Mouse (Mus musculus) forebrain, embryonic 14.5 days (tissue): ENCODE measurements at regions not wholly inside any gene's neighbourhood (a gene's known extent, or its start where the extent isn't known, plus 50 kb on each side); places are given as distances from the start of the nearest gene placed in this dataset.

ENCODE experiments used
- ATAC-seq: fragments of 200-750 bp; cut with Nextera tagmentation; 2 replicates; pipeline ENCODE4 v1.8.0; 2017; ENCODE audit warnings: mild to moderate bottlenecking, moderate library complexity
- DNase-seq: peaks from one replicate; pipeline ENCODE4 v3.0.0-alpha.2; 2015; ENCODE audit warnings: low spot score
- H3K27ac ChIP-seq: fragments of 300-500 bp; sonication (generic); 2 replicates; pipeline ENCODE4 v1.5.1; 2014; ENCODE audit warnings: low read depth, mild to moderate bottlenecking, control low read depth, low read length, moderate library complexity
- H3K27me3 ChIP-seq: fragments of 300-500 bp; sonication (generic); replicated peaks from 2 replicates; pipeline ENCODE4 v1.6.1; 2014; ENCODE audit warnings: low read length, control low read depth, mixed read lengths; ENCODE audit not compliant: control insufficient read depth, insufficient read depth
- H3K36me3 ChIP-seq: fragments of 300-500 bp; sonication (generic); 2 replicates; pipeline ENCODE4 v1.6.1; 2014; ENCODE audit warnings: low read length, control low read depth; ENCODE audit not compliant: control insufficient read depth, insufficient read depth
- H3K4me1 ChIP-seq: fragments of 300-500 bp; sonication (generic); 2 replicates; pipeline ENCODE4 v1.6.1; 2014; ENCODE audit warnings: antibody characterized with exemption, low read length, control low read depth; ENCODE audit not compliant: control insufficient read depth, insufficient read depth
- H3K4me2 ChIP-seq: fragments of 300-500 bp; sonication (generic); 2 replicates; pipeline ENCODE4 v1.6.1; 2014; ENCODE audit warnings: mild to moderate bottlenecking, control low read depth, low read length
- H3K4me3 ChIP-seq: fragments of 300-500 bp; sonication (generic); 2 replicates; pipeline ENCODE4 v1.5.1; 2014; ENCODE audit warnings: low read depth, low read length, control low read depth
- H3K9ac ChIP-seq: fragments of 300-500 bp; sonication (generic); 2 replicates; pipeline ENCODE4 v1.6.1; 2014; ENCODE audit warnings: mild to moderate bottlenecking, low read length, control low read depth, moderate library complexity
- H3K9me3 ChIP-seq: fragments of 300-500 bp; sonication (generic); replicated peaks from 2 replicates; pipeline ENCODE4 v1.6.1; 2016; ENCODE audit warnings: low read length, control low read depth, mixed read lengths; ENCODE audit not compliant: control insufficient read depth
- WGBS: fragments of 180-500 bp; shearing (Covaris S2); extraction: QIAGEN DNeasy Blood & Tissue Kit; methylation state at CpG from one replicate; pipeline ENCODE4 v1.1.7; 2014; 5-methylcytosine and 5-hydroxymethylcytosine counted together

DNA sequence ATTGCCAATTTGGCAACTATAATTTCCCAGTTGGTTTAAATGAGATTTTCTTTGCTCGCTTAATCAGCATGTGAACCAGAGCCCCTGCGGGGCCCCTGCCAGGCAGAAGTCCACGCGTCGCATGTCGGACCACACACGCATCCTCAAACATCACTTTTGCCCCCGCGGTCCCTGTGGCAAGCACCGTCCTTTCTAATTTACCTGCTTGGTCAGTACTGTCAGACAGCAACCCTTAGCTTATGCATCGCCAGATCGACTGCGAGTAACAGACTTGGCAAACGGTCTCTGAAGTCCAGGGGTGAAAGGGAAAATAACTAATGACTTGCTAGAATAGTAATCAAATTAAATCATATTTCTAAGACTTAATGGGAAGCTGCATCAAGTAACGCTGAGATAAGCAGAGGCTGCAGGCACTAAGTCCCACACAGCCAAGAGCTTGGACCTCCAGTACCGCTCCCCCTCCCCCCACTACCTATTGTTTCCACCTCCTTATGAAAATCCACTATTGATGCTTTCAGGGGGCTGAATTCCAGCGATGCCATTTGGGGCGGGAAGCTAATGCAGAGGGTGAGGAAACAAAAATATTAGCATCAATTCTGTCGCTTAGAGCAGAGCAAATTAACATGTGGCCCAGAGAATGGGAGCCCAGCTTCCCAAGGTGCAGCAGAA lies 142.0 kb upstream of the Cntnap4 start:
- Histone ChIP-seq H3K9me3 (no peaks in the 10 kb centered on the region), H3K4me1 (peaks cover 12% of the 10 kb centered on the region), H3K9ac (peak overlapping the region; percentile 48; the same call in 1 of the 2 replicates), H3K4me2 (peak overlapping the region; percentile 53), H3K36me3 (no peaks in the 10 kb centered on the region), H3K27ac (no peak overlapping the region), H3K27me3 (no peaks in the 10 kb centered on the region), H3K4me3 (peak overlapping the region; percentile 11; the same call in 1 of the 2 replicates)
- 19% methylated on average over 19 of the region's 19 CpGs for WGBS
- DNase-seq: peak; percentile 19
- ATAC-seq: no peak

DNA sequence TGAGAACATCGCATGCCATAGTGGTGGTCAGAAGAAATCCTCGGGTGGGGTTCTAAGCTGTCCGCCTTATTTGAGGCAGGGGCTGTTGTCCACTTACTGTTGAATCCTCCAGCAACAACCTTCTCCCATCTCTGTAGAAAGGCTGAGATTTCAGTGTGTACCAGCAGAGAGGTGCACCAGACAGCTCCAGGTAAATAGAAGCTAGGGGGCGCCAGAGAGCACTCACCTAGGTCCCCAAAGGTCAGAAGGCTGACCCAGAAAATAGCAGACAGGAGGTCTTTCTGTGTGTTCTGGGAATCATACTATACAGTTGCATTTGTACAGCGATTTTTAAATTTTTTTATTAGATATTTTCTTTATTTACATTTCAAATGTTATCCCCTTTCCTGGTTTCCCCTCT lies 157.9 kb upstream of the Cntnap4 start:
- Histone ChIP-seq H3K27me3 (no peaks in the 10 kb centered on the region), H3K9ac (no peak overlapping the region), H3K4me3 (no peak overlapping the region), H3K4me2 (no peak overlapping the region), H3K9me3 (no peaks in the 10 kb centered on the region), H3K36me3 (no peaks in the 10 kb centered on the region), H3K27ac (no peak overlapping the region), H3K4me1 (no peaks in the 10 kb centered on the region)
- ATAC-seq (no peak), DNase-seq (no peak)
- WGBS: 92% methylated on average over 5 of the region's 5 CpGs

GRCm38 (mm10) chr8:112411213-112411612 lies 158.6 kb upstream of the Cntnap4 start:
- H3K27me3 ChIP-seq: no peaks in the 10 kb centered on the region
- no peaks in the 10 kb centered on the region for H3K4me1 ChIP-seq
- DNase-seq (peak; percentile 33), ATAC-seq (no peak)
- 28% methylated on average over 6 of the region's 6 CpGs for WGBS
- no peaks in the 10 kb centered on the region for H3K9me3 ChIP-seq
- H3K36me3 ChIP-seq: no peaks in the 10 kb centered on the region
- H3K4me2 ChIP-seq: no peak overlapping the region
- no peak overlapping the region for H3K27ac ChIP-seq
- no peak overlapping the region for H3K9ac ChIP-seq
- no peak overlapping the region for H3K4me3 ChIP-seq

DNA sequence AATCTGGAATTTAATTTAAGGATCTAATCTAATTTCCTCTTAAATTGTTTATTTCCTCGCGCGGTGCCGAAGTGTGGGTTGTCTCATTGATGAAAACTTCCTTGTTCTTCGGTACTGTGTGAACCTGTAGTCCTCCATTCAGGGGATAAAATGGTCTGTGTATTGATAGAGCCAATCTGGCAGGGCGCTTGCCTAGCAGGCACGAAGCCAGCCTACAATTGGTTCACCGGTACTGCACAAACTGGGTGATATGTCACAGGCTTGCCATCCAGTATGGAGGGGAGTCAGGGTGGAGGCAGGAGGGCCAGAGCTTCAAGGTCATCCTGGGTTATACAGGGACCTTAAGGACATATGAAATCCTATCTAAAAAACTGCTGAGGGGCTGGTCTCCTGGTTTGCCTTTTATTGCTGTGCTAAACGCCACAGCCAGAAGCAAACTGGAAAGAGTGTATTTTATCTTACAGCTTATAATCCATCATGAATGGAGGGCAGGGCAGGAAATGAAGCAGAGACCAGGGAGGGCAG lies 161.6 kb upstream of the Cntnap4 start:
- Histone ChIP-seq H3K9me3 (no peaks in the 10 kb centered on the region), H3K27me3 (no peaks in the 10 kb centered on the region), H3K4me3 (no peak overlapping the region), H3K9ac (no peak overlapping the region), H3K27ac (no peak overlapping the region), H3K4me1 (no peaks in the 10 kb centered on the region), H3K4me2 (no peak overlapping the region), H3K36me3 (no peaks in the 10 kb centered on the region)
- no peak for ATAC-seq
- DNase-seq: peak; percentile 20
- WGBS: 64% methylated on average over 9 of the region's 9 CpGs

GRCm38 (mm10) chr8:112404087-112404486 lies 165.8 kb upstream of the Cntnap4 start:
- no peaks in the 10 kb centered on the region for H3K27me3 ChIP-seq
- H3K9ac ChIP-seq: no peak overlapping the region
- no peaks in the 10 kb centered on the region for H3K9me3 ChIP-seq
- H3K36me3 ChIP-seq: no peaks in the 10 kb centered on the region
- no peak overlapping the region for H3K4me3 ChIP-seq
- DNase-seq (no peak), ATAC-seq (no peak)
- H3K27ac ChIP-seq: no peak overlapping the region
- 8% methylated on average over 2 of the region's 2 CpGs for WGBS
- H3K4me2 ChIP-seq: no peak overlapping the region
- no peaks in the 10 kb centered on the region for H3K4me1 ChIP-seq

DNA sequence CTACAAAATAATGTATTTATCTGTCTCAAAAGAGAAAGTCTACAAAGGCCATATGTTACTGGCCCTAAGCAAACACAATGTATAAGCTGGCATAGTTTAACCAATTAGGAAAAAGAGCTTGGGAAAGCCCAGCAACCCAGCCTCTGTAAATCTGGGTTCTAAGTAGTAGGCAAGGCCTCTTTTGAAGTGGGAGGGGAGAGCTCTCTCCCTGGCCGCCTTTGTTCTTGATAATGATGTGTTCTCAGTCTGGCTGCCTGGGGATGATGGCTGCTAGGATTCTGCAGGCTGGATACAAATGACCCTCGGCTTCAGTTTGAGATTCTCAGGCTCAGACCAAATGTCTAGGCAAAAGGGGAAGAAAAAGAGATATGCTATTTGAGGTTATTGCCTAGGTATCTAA lies 172.4 kb upstream of the Cntnap4 start:
- ATAC-seq (peak; percentile 80), DNase-seq (peak; percentile 75)
- peaks cover 3% of the 10 kb centered on the region; the same call in 1 of the 2 replicates for H3K4me1 ChIP-seq
- H3K4me2 ChIP-seq: no peak overlapping the region
- H3K9me3 ChIP-seq: no peaks in the 10 kb centered on the region
- H3K4me3 ChIP-seq: no peak overlapping the region
- H3K9ac ChIP-seq: no peak overlapping the region
- no peaks in the 10 kb centered on the region for H3K36me3 ChIP-seq
- WGBS: 2% methylated on average over 2 of the region's 2 CpGs
- peak overlapping the region; percentile 44; the same call in 1 of the 2 replicates for H3K27ac ChIP-seq
- H3K27me3 ChIP-seq: no peaks in the 10 kb centered on the region

- no peak for DNase-seq
- 91% methylated on average over 4 of the region's 4 CpGs for WGBS
Measured at GRCm38 (mm10) chr8:112390108-112390507, 179.7 kb upstream of the Cntnap4 start.

GRCm38 (mm10) chr8:112348323-112348722 lies 221.5 kb upstream of the Cntnap4 start:
- DNase-seq: peak; percentile 87
- H3K4me2 ChIP-seq: no peak overlapping the region
- WGBS: 18% methylated on average over 5 of the region's 5 CpGs
- peak; percentile 58; the same call in 1 of the 2 replicates for ATAC-seq
- no peak overlapping the region; the same call in 1 of the 2 replicates for H3K27ac ChIP-seq
- H3K36me3 ChIP-seq: no peaks in the 10 kb centered on the region
- H3K4me3 ChIP-seq: no peak overlapping the region
- no peak overlapping the region for H3K9ac ChIP-seq
- no peaks in the 10 kb centered on the region for H3K27me3 ChIP-seq
- no peaks in the 10 kb centered on the region for H3K4me1 ChIP-seq
- no peaks in the 10 kb centered on the region for H3K9me3 ChIP-seq

More at GRCm38 (mm10) chr8:112390108-112390507, 179.7 kb upstream of the Cntnap4 start:
- no peak overlapping the region for H3K9ac ChIP-seq
- no peaks in the 10 kb centered on the region for H3K36me3 ChIP-seq
- H3K9me3 ChIP-seq: no peaks in the 10 kb centered on the region
- H3K4me3 ChIP-seq: no peak overlapping the region
- H3K4me1 ChIP-seq: no peaks in the 10 kb centered on the region
- no peak for ATAC-seq
- no peaks in the 10 kb centered on the region for H3K27me3 ChIP-seq
- no peak overlapping the region for H3K4me2 ChIP-seq
- no peak overlapping the region for H3K27ac ChIP-seq

GRCm38 (mm10) chr8:112333171-112333570 lies 236.7 kb upstream of the Cntnap4 start:
- no peaks in the 10 kb centered on the region for H3K9me3 ChIP-seq
- H3K9ac ChIP-seq: no peak overlapping the region
- H3K4me3 ChIP-seq: no peak overlapping the region
- H3K27me3 ChIP-seq: no peaks in the 10 kb centered on the region
- ATAC-seq: no peak
- DNase-seq: peak; percentile 41
- no peak overlapping the region for H3K27ac ChIP-seq
- no peaks in the 10 kb centered on the region for H3K4me1 ChIP-seq
- no peak overlapping the region for H3K4me2 ChIP-seq
- 49% methylated on average over 11 of the region's 11 CpGs for WGBS
- H3K36me3 ChIP-seq: no peaks in the 10 kb centered on the region
